Mouse (Mus musculus) c-Kit-positive CD71-positive TER-119-positive erythroid progenitor cells, embryonic 14.5 days (primary cell): ENCODE data around the gene 6030452D12Rik.

ENCODE experiments used
- DNase-seq: peaks from one replicate; pipeline ENCODE4 v3.0.0-alpha.2; 2013; ENCODE audit warnings: low spot score

The 6030452D12Rik gene

GRCm38 (mm10) chr8:106500018-106500685 is at the start of gene 6030452D12Rik:
6030452D12Rik (plus strand) TSS chr8:106500522.
- DNase-seq: no peak

- no peak for DNase-seq
These were observed 48.8 kb upstream of the 6030452D12Rik start for GRCm38 (mm10) chr8:106451301-106452085.

- no peak for DNase-seq
These were observed 47.4 kb upstream of the 6030452D12Rik start for GRCm38 (mm10) chr8:106452701-106453481.

GRCm38 (mm10) chr8:106454036-106454435 is 46.3 kb upstream of the 6030452D12Rik start:
- no peak for DNase-seq

- DNase-seq: no peak
These were observed 38.2 kb upstream of the 6030452D12Rik start for GRCm38 (mm10) chr8:106462131-106462530.

GRCm38 (mm10) chr8:106463795-106464194 is 36.5 kb upstream of the 6030452D12Rik start:
- no peak for DNase-seq

GRCm38 (mm10) chr8:106469485-106469884 is 30.8 kb upstream of the 6030452D12Rik start:
- no peak for DNase-seq

- DNase-seq: no peak
These were observed 26.3 kb upstream of the 6030452D12Rik start for GRCm38 (mm10) chr8:106474001-106474400.

- no peak for DNase-seq
These were observed 3.9 kb downstream of the 6030452D12Rik start for GRCm38 (mm10) chr8:106504241-106504640.

GRCm38 (mm10) chr8:106505328-106505965 is 5.1 kb downstream of the 6030452D12Rik start:
- DNase-seq: no peak

GRCm38 (mm10) chr8:106506106-106506505 is 5.8 kb downstream of the 6030452D12Rik start:
- no peak for DNase-seq

- DNase-seq: no peak
These were observed 7.5 kb downstream of the 6030452D12Rik start for GRCm38 (mm10) chr8:106507761-106508331.

- no peak for DNase-seq
These were observed 8.1 kb downstream of the 6030452D12Rik start for GRCm38 (mm10) chr8:106508456-106508855.

GRCm38 (mm10) chr8:106509079-106509780 is 8.9 kb downstream of the 6030452D12Rik start:
- DNase-seq: no peak

GRCm38 (mm10) chr8:106510365-106510975 is 10.1 kb downstream of the 6030452D12Rik start, which contains the start of gene Cdh3:
Cdh3 (plus strand) TSS chr8:106510891.
- no peak for DNase-seq

GRCm38 (mm10) chr8:106511065-106511501 is 10.8 kb downstream of the 6030452D12Rik start:
- DNase-seq: no peak

GRCm38 (mm10) chr8:106511531-106512041 is 11.3 kb downstream of the 6030452D12Rik start:
- DNase-seq: no peak

GRCm38 (mm10) chr8:106512475-106513150 is 12.3 kb downstream of the 6030452D12Rik start:
- no peak for DNase-seq

GRCm38 (mm10) chr8:106515946-106516479 is 15.7 kb downstream of the 6030452D12Rik start:
- DNase-seq: no peak
